Mouse (Mus musculus): ENCODE measurements at regions not wholly inside any gene's neighbourhood (a gene's known extent, or its start where the extent isn't known, plus 50 kb on each side); places are given as distances from the start of the nearest gene placed in this dataset.
"Not testable (repeated sequence)": the region's sequence is repeated elsewhere in the genome, so short reads cannot be mapped to it uniquely, and the experiment has no call there.

DNA sequence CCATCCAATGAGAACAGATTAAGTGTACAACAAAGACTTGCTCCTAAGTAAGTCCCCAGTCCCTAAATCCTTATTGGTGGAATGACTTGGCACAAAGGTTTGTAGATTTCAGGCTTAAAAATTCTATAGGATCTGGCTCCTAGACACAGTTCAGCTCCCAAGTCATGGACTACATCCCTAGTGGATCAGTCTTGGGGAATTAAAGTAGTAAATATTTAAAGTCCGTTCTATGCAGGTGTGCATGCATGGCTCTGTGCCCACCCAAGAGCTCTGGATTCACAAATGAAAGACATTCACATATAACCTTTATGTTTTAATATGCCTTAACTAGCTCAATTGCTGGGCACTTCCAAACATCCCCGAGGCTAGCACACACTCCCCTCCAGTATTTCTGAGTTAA, 162.8 kb downstream of the Akr1d1 start:
- DNase-seq (ENCODE audit: low read depth): no peak

DNA sequence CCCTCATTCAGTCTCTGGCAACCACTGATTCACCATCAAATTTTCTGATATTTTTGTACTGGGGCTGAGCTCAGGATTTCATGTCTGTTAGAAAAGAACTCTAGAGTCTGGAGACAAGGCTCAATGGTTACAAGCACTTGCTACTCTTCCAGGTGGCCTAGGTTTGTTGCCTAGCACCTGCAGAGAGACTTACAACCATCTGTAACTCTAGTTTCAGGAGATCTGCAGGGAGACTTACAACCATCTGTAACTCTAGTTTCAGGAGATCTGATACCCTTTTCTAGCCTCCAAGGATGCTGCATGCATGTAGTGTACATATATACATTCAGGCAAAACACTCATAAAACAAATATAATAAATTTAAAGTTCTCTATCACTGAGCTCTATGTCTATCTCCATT, 166.1 kb downstream of the Akr1d1 start:
- no peak for DNase-seq (ENCODE audit: low read depth)

DNA sequence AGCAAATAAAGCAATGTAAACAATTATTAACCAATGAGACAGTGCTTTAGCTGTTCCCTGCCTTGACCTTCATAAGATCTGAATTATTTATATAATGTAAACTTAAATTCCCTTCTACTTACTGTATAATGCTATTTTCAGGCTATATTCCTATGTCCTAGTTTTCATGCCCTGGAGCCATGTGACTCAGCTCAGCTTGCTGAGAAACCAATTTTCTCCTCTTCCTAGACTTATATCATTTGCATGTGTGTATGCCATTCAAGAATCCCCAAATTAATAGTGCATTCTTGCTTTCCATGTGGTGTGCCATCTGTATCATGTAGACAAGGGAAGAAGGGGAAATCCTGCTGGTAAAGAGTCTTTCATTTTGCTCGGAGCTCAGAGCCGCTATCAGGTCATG, 166.7 kb upstream of the Trim24 start:
- no peak for DNase-seq (ENCODE audit: low read depth)

DNA sequence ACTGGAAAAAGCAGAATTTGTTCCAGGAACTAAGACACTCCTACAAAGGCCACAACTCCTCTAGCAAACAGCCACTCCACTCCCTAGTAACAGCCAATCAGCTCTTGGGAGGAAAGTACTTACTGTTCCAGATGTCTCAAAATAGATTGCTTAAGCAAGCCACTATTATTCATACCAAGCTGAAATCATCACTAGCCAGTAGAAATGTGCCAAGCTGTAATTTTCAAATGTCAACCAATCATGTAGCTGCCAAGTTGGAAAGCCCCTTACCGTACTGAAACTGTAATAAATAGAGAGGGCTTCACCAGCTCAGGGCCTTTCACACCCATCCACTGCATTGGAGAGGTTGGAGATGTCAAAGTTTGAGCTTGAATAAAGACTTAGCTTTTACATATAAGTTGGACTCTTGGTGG, 164.9 kb upstream of the Trim24 start:
- no peak for DNase-seq (ENCODE audit: low read depth)

DNA sequence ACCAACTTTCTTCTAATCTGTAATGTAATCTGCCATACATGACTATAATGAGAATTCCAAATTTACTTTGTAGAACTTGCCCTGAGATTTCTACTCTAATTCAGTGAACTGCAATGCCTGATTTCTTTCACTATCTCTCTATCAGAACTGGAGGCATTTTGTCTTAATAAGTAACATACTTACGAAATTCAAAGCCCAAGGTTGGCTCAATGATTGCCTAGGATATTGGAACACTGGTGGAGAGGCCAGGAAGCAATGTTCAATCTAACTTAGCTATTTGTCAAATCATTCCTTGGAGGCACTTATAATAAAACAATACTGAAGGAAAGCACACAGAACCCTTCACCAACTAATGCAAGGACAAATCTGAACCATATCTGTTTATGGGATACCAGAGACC, 162.9 kb upstream of the Trim24 start:
- DNase-seq (ENCODE audit: low read depth): not testable (repeated sequence)

DNA sequence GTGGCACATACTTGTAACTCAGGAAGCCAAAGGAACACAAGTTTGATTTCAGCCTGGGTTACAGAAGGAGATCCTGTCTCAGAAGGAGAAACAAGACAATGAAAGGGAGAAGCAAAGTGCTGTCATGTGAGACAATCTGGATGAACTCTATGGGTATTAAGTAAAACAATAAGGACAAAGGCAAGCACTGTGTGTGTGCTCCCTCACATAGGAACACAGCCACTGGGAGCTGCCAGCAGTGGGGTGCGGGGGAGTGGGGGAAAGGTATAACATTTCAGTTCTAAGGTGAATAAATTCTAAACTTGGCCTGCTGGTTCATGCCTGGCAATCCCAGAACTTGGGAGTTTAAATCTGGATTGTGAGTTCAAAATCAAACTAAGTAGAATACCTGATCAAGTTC, 158.8 kb upstream of the Trim24 start:
- no peak for DNase-seq (ENCODE audit: low read depth)

DNA sequence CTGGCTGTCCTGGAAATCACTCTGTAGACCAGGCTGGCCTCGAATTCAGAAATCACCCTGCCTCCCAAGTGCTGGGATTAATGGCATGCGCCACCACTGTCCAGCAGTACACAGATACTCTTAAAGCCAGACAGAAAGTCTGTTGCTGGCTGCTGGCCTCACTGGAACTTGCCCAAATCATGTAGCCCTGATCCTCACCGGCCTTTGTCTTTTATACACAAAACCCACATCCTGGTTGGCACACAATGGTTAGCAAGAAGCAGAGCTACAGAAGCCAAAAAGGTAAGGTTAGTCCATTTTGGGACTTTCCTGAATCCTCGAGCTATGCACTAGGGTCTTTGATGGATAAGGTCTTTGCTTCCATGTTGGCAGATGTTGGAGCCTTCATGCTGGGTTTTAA, 157.2 kb upstream of the Trim24 start:
- no peak for DNase-seq (ENCODE audit: low read depth)

DNA sequence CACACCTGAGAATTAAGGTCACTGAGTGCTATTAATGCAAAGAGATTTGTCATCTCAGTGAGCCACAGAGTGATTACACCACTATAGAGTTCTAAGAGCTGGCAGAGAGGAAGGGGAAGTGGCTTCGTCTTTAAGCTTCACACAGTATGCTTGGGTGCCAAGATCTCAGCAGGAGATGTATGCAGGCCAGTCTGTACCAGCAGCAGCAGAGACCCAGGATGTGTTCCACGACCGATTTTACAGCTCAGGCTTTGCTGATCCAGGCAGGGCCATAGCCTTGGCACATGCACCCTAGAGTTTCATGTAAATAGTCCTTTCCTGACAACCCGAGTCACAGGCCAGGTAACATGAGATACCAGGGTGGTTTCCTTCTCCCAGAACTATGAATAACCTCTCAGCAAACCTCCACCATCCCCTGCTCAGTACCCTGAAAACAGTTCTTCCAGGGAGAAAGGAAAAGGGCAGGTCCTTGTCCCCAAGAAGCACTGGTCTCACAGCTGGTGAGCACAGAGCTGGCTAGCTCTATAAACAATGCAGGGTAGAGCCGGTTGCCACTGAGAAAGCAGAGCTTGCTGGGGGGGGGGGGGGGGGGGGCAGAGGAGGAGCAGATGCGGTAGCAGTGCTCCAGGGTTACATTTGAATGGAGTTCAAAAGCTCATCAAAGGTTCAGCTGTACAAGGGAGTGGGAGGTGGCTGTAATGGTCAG, 156.2 kb upstream of the Trim24 start:
- DNase-seq (ENCODE audit: low read depth): no peak

DNA sequence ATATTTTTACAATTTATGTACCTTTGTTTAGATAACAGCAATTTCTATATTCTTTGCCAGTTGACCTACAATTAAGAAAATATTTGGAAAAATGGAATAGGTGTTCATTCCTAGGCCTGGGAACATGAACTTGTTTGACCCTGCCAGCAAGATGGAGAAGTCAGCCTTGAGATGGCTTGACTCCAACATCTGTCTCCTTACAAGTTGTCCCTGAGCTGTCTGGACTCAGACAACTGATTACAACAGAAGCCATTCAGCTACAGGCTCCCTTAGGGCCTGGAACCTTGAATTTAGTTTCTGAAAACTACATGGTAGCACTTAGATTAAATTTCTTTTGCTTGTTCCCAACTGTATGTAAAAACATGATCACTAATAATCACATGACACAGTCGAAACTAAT, 148.9 kb upstream of the Trim24 start:
- DNase-seq (ENCODE audit: low read depth): no peak

DNA sequence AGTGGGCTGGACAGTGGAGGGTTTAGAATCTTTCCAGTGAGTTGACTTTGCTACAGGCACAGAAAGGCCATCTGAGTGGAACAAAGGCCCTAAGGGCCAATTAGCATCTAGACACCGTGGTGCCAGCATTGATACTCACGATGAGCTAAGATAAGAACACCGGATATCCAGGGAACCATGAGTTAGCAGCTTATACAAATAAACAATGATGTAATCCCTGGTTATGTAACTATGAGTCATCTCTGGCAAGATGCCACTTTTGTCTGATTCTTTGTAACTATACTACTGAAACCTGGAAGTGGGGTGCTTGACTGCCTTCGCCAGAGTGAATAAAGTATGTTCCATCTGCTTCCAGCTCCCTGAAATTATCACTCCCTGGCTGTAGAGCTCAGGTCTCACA, 147.3 kb upstream of the Trim24 start:
- no peak for DNase-seq (ENCODE audit: low read depth)

DNA sequence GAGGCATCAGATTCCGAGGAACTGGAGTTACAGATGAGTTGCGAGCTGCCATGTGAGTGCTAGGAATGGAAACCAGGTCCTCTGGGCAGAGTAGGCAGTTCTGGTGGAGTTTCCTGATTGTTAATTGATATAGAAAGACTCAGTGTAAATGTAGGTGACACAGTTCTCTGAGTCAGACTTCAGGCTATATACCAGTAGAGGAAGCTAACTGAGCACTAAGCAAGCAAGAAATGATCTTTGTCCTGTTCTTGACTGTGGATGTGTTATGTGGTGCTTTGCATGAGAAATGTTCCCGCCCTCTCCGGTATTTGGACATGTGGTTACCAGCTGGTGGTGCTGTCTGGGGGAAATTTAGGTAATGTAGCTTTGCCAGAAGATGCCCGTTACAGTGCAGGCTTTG, 146.4 kb upstream of the Trim24 start:
- DNase-seq (ENCODE audit: low read depth): no peak

DNA sequence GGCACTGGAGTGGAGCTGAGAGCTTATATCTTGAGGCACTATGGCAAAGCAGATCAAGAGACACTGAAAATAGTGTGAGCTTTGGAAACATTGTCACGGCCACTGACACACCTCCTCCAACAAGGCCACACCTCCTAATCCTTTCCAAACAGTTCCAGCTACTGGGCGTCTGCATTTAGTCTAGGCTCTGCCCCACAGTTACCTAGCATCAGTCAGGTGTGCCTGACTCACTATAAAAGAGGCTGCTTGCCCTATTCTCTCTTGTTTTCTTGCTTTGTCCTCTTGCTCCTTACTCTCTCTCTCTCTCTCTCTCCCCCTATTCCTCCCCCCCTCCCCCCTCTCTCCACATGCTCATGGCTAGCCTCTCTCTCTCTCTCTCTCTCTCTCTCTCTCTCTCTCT, 142.0 kb upstream of the Trim24 start:
- DNase-seq (ENCODE audit: low read depth): no peak

DNA sequence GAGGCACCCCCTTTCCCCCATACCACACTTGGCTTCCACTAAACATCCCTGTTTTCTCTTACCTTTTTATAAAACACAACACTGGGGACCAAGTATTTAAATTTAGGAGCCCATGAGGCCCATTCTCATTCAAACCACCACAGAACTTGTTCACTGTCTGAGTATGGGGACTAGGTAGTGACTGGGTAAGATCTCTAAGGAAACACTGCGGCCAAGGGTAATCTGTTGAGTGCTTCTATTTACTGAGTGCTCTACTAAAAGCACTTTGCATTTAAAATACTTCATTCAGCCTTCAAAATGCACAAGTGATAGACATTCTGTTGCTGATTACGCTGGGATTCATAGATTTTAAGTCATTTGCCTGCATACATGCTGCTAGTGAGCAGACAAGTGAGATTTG, 141.4 kb upstream of the Trim24 start:
- DNase-seq (ENCODE audit: low read depth): no peak

DNA sequence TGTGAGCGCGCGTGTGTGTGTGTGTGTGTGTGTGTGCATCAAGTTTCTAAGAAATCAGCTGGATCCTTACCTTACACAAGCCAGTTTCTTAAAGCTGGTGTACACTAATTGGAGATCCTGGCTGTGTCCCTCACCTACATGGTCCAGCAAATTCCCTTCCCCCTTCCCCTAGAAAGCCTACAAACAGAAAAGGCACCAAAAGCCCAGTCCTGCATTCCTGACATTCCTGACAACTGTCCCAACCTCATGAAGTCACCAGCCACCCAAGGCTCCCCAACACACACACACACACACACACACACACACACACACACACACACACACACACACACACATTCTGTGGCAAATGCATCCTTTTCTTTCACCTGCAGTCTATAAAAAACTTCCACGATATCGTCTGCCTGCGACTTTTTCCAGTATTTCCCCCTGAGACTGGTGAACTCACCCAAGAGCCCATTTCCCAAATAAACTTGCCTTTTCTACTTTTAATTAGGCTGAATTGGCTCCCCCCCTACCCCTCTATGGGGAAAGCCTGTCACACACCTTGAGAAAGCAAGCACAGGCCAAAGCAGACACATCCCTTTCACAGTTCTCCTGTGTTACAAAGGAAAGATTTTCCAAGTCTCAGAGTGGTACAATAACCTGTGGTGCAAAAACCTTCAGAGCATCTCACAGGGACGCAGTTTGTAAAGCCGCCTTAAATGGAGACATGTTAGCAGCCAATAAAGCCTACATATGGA, 139.9 kb upstream of the Trim24 start:
- no peak for DNase-seq (ENCODE audit: low read depth)

DNA sequence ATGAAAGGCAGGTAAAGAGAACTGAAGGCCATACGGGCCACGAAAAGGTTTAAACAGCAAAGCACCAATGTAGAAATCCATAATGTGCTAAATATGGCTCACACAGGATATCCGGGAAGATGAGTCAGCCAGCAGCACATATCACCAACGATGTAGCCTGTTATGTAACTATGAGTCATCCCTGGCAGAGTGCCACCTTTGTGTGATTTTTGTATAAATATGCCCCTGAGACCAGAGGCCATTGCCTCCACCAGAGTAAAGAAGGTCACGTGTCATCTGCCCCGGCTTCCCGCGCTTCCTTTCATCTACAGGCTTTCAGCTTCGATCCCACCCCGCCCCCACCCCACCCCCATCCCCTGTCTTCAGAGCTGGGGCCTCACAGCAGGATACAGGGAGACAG, 138.2 kb upstream of the Trim24 start:
- no peak for DNase-seq (ENCODE audit: low read depth)

DNA sequence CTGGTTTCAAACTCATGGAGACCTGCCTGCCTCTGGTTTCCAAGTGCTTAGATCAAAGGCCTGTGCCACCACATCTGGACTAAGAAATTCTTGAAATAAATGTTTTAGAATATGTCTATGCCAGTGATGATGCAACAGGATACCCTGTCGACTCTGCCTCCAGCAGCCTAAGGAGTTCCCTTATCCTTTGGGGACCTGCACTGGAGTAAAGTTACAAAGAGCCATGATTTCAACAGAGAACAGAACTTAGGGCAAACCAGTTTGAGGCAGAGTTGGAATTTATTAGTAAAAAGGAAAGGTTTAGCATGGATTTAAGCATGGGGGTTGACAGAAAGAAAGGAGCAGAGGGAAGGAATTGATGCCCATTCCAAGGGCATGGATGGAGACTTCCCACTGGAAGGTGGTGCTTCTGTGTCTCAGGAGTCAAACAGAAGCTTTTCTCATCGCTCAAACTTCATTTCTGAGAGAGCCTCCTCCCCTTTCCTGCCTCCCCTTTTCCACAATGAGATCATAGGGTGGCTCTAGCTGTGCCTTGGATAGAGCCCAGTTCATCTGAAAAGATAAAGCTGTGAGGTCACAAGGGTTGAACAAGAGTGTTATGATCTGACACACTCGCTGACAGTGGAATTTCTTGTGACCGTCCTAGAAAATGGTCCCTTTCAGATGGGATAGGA, 135.2 kb upstream of the Trim24 start:
- no peak for DNase-seq (ENCODE audit: low read depth)

DNA sequence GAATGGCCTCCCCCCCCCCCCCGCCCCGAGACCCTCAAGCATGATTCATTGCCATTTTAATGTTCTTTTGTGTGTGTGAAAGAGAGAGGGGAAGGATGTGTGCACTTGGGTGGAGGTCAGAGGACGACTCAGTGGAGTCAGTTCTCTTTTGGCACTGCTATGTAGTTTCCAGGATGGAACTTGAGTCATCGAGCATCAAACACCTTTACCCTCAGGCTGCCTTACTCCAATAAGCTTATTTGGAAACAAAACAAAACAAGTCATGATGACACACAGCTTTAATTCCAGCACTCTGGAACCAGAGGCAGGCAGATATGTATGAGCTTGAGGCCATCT, 134.7 kb upstream of the Trim24 start:
- DNase-seq (ENCODE audit: low read depth): no peak

DNA sequence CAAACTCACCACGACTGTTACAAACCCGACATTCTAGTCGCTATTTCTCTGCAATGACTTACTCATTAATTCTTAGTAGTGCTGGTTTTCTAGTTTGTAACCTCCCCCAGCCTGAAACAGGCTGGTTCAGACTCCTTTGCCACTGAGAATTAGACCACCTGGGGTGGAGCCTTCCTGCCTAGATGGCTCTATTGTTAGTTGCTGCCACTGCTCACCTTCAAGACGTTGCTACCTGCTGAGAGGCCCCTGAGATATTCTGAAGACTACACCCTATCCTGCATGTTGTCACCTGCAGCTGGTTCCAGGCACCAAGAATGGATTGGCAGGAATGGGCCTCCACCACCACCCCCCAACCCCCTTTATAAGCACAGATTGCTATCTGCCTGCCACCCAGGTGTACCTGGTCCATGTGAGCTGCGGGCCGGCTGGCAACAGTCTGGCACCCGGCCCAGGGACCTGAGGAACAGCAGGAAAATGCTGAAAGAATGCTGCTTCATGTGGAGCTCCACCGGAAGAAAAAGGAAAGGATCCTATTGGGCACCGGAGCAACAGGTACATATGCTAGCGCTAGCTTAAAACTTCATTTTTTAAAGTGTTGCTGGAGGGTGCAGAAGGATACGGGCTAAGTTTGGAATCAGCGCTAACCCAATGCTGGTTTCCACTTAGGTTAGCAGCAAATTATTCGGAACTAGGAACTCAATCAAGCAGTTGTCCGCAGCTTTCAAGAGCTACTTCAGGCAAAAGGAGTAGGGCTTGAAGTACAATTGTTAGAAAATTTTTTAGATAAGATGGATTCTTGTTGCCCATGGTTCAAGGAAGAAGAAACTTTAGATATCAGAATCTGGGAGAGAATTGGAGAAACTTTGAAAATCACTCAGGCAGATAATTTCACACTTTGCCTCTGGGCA, 129.4 kb upstream of the Trim24 start:
- no peak for DNase-seq (ENCODE audit: low read depth)

DNA sequence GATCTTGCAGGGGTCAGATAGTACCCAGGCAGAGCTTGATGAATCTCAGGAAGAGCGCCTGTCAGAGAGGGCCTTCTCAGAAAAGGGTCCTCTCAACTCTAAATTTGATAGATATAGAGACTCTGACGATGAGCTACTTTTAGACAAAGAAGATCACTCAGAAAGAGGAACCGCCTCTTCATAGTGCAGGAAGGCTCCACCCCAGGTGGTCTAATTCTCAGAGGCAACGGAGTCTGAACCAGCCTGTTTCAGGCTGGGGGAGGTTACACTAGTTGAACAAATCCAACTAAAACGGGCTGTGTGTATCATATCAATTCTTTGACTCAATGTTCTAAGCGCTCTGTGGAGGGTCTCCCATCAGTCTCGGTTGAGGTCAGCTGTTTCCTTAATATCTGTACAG, 128.7 kb upstream of the Trim24 start:
- DNase-seq (ENCODE audit: low read depth): not testable (repeated sequence)

DNA sequence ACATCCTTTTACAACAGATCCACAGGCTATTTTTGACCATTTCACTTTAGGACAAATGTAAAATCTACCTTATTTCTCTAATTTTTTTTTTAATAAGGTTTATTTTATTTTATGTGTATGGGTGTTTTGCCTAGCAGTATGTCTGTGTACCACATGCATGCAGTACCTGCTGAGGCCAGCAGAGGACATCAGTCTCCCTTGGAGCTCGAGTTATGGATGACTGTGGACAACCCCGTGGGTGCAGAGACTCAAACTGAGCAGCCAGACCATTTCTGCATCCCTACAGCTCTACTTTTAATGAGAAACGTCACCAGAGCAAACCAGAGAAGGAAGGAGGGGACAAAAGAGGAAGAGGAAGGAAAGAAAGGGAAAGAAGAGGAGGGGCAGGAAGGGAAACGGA, 125.9 kb upstream of the Trim24 start:
- DNase-seq (ENCODE audit: low read depth): no peak

DNA sequence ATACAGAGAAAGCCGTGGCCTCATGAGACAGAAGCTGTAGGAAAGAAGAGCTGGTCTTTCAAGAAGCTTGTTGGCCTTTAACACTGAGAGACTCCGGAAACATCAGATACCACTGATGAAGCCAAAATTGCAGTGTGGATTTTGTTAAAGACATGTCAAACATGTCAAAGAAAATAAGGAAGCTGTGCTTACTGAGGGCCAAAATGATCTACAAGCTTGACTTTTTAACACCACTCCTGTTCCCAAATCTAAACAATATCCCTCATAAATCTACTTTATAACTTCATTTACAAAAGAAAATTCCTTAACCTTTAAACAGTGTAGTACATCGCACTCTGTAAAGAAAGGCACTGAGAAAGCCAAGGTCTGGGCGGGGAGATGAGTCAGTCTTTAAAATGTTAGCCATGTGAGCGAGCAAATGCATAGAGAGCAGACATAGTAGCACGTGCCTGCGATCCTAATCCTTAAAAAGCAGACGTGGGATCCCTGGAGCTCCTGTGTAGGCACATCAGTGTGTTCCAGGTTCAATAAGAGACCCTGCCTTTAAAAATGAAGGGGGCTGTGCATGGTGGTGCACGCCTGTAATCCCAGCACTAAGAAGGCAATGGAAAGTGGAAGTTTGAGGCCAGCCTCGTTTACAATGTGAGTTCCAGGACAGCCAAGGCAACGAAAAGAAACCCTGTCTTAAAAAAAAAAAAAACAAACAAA, 125.1 kb upstream of the Trim24 start:
- no peak for DNase-seq (ENCODE audit: low read depth)

DNA sequence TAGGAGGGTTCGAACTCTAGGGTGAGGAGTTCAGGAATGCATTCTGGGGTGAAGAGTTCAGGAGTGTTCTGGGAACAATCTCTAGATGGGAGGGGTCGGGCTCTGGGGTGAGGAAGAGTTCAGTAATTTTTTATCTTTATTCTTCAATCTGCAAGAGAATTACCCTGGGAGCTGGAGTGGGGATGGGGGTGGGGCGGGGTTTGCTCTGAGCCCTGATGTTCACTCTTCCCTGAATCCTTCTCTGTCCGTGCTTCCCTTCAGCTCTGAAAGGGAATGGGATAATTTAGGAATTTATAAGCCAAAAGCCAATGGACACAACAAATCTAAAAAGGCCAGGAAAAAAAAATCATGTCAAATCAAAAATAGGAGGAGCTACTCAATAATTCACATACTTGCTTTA, 122.8 kb upstream of the Trim24 start:
- DNase-seq (ENCODE audit: low read depth): not testable (repeated sequence)

Measured in gonadal fat pad, adult 2 months (tissue).